Mouse (Mus musculus) layer of hippocampus, adult 11-12 months (tissue): ENCODE results near the gene Wnt8b.
A peak's percentile ranks its signal among the peaks of the same experiment; 100 is the strongest.
"Not testable (repeated sequence)": the region's sequence is repeated elsewhere in the genome, so short reads cannot be mapped to it uniquely, and the experiment has no call there.

Experiments
- DNase-seq: peaks from one replicate; pipeline ENCODE4 v3.0.0; 2022; ENCODE audit warnings: low spot score

Wnt8b gene

DNA sequence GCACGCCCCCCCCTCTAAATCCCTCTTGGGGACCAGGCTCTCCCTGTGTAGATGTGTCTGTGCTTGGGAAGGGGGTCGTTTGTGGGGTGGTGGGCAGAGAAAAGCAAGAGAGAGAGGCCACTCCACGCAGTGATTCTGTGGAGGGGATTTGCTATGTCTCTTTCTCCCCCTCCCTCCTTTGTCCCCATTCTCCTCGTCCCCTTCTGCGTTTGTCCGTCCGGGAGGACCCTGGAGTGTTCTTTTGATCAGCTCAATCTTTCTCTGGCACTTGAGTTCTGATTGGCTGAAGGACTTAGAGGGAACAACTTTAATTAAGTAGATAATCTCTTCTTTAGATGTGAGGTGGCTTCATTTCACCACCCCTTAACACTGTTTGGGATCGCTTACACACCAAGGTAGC lies at the start of gene Wnt8b:
Gene Wnt8b (plus strand): TSS at position 345 of the 400 bp plus-strand sequence.
- DNase-seq: no peak

DNA sequence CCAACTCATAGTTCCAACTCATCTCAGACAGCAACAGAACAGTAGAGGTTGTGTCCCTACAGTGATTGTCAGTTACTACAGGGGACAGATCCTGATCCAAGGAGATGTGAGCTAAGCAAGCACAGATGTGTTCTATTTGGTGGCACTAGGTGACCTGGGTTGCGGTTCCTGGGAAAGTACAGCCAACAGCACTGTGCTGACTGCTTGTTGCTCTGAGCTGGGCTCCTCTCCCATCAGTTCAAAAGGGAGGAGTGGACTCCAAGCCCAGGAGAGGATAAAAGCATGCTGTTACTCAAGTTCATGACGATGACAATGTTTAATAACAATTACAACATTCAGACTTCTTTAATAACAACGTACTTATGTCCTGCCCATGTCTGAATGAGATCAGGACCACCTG lies 47.5 kb upstream of the Wnt8b start:
- DNase-seq: no peak

DNA sequence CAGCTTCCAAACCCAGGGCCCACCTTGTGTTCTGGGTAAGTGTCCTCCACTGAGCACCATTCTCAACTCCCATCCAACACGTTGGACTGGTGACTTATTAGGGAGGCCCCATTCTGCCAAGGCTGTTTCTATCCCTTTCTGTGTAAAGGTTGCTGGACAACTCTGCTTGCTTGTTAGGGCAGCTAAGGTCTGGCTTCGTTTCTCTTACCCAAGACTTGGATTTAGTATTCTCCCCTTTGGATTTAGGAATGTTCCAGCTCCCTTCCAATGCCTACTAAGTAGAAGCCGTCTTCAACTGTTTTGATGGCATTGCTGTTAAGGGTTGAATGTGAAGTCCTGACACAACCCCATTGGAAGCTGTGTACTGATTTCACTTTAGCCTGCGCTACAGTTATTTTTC lies 45.3 kb upstream of the Wnt8b start:
- DNase-seq: no peak

DNA sequence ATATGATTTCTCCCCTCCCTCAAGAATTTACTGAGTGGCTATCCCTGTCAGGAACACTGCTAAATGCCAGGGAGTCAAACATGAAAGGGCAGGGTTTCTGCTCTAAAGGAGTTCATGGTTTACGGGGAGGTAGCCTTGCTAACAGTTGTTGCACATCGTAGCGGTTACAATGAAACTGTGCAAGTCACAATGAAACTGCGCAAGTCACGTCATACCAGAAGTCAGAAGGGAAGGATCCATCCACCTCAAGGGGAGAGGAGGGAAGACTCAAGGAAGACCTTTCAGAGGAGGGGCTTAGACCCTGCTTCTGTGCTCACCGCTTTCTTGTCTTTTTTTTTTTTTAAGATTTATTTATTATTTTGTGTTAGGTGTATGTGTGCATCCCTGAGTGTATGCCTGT lies 38.4 kb upstream of the Wnt8b start:
- DNase-seq: no peak

DNA sequence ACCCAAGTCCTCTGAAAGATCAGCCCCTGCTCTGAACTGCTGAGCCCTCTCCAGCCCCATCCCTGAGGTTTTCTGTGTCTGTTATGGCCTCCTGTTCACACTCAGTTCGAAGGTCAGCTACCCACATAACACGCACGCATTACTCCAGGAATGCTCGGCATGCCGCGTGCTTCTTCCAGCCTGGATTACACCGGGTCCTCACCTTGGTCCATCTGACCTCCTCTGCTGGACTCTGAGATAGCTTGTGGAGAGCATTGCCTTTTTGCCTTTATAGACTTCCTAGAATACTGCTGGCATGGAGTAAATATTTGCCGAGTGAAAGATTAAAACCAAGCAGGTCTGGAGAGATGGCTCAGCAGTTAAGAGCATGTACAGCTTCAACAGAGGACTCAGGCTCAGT lies 37.9 kb upstream of the Wnt8b start:
- no peak for DNase-seq

DNA sequence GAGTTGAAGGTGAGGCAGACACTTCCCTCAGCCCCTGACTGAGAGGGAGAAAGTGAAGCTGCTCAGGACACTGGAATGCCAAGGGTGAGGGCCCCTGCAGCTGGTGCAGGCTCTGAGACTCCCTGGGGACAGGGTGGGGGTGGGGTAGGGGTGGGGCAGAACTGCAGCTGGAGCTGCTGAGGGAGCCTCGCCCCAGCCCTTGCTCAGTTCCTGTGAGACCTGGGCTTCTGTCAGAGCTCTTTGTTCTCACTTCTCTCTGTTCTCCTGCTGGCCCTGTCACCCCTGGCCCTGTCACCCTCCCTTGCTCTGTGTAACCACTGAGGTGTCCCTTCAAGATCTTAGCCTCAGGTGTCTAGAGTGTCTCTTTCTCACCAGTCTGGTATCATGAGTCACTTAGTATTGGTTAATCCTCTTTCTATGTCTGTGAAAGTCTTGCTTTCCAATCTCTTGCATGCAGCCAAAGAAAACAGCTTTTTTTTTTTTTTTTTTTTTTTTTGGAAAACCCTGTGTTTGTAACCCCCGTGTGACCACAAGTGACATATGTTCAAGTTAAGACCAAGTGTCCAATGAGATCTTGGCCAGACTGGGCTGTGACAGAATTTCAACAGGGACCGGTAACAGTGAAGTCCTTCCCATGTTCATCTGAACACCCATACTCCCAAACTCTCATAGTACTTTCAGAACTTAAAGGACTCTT lies 35.8 kb upstream of the Wnt8b start:
- DNase-seq: no peak

DNA sequence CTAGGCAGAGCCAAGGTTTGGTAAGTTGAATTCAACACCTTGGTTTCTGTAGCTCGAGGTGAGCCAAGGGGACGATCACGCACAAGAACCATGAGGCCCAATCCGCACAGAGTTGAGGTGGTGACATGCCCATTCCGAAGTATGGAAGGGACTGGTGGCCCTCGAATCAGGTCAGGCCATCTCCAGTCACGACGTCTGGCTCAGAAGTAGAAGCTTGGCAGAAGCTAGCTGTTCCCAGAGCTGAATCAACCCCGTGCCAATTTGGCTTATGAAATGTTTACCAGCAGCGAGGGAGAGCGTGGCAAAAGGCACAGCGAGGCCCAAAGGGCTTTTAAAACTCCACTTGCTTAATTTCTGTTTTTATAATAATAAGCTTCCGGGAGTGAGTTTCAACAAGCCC lies 34.6 kb upstream of the Wnt8b start:
- peak; percentile 15 for DNase-seq

DNA sequence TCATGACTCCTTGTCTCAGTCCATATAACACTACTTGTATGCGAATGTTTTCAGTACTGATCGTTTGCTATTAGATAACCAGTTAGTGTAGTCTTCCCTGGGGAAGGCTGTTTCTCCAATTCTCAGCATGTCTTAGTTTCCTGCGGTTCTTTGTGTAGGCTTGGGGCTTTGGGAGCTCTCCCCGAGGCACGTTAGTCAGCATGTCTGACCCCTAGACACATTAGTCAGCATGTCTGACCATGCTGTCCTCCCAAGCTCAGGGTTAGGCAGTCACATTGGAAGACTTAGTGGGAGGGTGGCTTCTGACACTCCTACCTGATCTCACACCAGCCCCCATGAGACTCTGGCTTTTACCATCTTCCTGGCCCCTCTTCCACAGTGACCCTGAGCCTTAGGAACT lies 32.8 kb upstream of the Wnt8b start:
- DNase-seq: no peak

DNA sequence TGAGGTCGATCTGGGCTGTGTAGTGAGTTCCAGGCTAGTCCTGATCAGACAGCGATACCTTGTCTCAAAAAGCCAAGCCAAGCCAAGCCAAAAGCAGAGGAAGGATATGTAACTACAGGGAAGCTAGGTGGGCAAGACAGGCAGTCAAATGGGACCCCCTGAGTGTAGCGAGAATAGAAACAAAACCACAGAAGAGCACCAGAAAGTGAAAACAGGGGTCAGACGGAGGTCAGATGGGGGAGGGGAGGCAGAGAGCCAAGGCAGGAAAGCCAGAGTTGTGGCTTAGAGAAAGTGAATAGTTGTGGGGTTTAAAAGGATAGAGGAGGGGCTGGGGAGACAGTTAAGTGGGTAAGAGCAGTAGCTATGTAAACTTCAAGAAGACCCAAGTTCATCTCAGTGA lies 31.8 kb upstream of the Wnt8b start:
- DNase-seq: no peak

DNA sequence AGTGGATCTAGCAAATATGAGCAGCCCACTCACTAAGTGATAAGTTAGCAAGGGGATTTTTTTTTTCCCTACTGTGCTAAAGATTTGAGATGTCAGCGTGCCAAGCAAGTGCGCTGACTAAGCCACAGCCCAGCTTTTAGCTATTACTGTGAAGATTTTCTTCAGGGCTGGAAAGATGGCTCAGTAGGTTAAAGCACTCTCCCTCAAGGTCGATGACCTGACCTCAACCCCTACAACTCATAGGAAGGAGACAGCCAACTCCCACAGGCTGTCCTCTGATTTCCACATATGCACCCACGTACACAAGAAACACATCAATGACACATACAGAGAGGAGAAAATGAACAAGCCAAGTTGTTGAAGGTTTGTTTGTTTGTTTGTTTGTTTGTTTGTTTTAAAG lies 31.1 kb upstream of the Wnt8b start:
- DNase-seq: no peak

DNA sequence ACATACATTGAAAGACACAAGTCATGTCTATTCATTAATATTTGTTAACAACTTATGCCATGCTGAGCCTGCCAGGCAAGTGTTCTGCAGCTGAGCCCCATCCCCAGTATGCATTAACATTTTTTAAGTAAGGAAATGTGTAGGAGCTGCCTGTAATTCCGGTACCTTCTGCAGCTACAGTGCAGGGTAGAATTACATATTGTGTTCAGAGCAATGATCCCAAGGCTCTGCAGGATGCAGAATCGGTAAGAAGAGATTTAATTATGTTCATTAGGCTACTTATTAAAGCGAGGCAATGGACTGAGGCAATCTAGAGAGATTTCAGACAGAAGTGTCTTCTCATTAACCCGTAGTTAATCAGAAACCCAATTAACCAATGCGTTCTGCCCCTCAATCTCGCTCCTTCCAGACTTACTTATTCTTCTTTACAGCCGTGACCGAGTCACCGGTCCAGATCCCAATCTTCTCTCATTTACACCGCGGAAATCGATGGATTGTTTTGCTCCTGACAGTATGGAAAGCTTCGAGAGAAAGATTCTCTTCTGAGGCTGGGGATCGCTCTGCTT lies 27.2 kb upstream of the Wnt8b start:
- DNase-seq: not testable (repeated sequence)

DNA sequence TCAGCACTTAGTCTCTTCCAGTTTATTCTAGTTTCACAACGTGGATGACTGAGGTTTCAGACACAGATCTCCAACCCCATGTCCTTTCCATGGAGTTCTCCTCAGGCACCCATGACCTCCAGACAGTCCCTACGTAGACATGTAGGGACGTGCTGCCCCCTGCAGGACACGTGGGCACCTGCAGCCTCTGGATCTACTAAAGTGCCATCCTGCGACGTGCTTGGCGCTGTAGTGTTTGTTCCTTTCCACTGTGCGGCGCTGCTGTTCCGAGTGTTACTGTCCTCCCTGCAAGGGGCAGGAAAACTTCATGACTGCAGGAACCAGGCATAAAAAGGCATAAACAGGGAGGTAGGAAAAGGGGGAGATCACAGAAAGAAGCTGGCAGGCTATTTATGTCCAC lies 19.1 kb upstream of the Wnt8b start:
- DNase-seq: peak; percentile 80

DNA sequence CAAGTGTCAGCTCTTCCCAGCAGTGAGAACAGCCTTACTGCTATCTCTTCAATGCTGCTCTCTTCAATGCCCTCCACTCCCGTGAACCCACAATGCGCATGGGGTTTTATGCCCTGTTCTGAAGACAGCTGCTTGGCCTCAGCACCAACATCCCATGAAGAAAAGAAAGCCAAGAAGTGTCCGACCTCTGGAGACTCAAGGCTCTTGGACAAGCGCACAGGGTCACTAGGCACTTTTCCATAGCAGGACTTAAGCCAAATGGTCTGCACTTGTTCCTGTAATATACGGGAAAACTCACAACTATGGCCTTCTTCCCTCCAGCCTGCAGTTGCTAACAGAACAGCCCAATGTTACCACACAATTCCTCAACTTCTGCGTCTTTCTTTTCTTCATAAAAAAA lies 18.0 kb upstream of the Wnt8b start:
- no peak for DNase-seq

DNA sequence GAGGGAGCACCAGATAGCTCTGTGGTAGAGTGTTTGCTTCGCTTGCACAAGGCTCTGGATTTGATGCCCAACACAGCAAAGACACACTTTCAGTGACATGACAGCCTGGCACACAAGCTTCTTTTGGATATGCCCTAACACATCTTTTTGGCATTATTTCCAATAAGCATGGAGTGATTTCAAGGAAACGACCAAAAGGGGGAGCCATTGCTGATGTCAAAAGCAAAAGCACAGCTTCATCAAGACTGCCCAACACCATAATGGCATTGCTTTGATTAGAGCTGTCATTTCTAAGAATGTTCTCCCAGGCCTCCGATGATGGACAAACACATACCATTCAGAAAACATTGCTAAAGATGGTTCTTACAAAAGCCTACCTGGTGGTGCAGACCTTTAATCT lies 16.7 kb upstream of the Wnt8b start:
- no peak for DNase-seq

DNA sequence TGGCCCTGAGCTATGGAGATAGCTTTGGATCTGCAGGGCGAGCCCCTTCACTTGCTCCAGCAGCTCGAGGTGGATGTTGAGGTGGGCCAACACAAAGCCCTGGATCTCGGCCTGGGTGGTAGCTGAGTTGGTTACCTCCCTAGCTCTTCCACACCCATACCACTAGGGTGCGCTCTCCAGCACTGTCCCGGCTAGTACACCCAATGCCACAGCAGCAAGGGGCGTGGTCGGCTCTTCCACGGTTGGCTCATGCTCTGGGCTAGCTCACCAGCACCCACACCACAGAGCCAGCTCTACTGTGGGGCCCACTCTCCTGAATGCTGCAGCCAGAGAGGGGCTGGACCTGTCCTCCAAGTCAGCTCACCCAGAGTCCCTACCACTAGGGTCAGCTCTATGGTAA lies 6.0 kb upstream of the Wnt8b start:
- DNase-seq: peak; percentile 11

DNA sequence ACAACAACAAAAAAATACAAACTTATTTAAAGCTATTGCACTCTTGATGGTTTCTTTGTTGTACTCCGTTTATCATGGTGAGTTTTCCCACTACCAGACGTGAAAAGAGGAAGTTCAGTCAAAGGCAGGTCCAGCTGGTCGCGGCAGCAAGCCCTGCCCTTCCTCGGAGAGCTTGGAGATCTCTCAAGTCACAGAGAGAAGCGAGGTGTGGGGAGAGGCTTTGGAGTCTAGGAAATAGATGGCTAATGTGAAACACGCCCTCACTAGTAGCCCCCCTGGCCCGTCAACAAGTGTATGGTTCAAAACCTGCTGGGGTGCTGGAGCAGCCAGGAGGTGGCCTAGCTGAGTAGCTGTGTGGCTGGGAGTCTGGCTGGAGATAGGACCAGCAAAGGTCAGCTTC lies 3.2 kb downstream of the Wnt8b start:
- no peak for DNase-seq

DNA sequence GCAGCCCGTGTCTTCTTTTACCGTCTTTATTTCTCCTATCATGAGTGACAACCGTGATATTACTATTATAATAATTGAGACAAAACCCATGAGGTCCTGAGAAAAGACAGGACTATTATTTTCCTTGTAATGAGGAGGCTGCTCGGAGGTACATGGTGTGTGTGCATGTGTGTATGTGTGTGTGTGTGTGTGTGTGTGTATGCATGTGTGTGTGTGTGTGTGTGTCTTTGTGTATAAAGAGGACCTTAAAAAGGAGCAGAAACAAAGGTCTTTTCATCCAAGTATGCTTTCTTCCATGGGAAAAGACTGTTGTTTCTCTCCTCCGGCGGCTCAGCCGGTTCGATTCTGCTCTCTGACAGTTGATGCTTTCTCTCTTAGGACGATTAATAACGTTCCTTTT lies 3.7 kb downstream of the Wnt8b start:
- DNase-seq: no peak

DNA sequence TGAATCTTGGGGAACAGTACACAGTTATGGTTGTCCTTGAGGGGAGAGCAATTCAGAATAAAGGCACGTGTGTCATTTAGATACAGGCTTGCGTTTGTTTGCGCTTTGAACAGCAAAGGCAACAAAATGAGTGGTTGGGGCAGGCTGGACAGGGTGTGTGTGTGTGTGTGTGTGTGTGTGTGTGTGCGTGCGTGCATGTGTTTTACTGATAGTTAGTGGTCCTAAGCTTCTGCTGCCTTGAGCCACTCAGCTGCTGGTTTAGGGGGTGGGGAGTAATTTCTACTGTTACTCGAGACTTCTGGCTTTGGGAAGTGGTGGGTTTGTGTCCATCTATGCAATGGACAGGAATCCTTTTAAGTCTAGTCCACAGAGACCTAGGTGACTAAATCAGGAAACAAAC lies 5.7 kb downstream of the Wnt8b start:
- DNase-seq: no peak

DNA sequence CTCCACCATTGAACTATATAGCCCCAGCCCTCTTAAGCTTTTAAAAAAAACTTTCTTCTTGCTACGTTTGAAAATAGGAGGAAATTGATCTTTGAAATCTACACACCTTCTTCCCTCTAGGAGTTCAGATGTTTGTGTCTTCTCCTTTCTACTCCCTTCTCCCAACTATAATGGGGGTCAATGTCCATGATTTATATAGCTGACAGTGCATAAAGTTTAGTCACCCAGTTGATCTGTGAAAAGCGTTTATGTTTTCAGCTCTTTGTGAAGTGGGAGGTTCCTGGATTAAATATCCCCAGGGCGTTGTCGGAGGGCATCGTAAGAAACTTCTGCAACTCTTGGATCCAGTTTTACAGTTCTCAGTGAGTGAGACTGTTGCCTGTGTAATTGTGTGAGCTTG lies 7.0 kb downstream of the Wnt8b start:
- DNase-seq: no peak

DNA sequence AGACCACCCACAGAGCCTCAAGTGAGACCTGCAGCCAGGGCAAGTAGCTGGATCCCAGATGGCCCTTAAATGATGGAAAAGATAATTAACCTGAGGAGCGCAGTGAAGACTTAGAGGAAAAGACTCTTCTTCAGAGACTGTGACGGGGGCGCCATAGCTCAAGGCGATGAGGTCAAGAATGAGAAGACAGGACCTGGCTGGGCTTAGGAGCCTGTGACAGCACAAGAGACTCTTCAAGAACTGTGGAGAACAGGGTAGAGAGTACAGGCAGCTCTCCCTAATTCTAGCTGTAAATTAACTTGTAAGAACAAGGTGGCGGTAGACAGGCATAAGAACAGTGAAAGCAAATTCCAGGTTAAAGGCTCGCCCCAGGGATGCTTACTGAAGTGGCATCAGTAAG lies 8.7 kb downstream of the Wnt8b start:
- no peak for DNase-seq

DNA sequence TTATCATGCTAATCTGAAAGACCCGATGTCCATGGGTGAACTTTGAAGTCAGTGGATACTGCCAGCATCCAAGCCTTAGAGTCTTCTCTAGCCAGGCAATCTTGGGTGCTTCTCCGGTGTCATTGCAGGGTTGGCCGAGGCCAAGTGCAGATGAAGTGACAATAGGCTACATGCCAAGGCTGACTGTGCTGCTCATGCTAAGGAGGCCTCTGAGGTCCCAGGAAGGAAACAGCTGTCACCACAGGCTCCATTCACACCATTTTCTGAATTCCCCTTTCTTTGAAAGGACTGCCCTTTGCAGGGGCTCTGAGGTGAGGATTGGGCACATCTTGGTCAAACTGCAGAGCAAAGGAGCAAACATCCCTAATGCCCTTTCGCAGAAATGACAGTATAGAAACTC lies 9.5 kb downstream of the Wnt8b start:
- DNase-seq: no peak

DNA sequence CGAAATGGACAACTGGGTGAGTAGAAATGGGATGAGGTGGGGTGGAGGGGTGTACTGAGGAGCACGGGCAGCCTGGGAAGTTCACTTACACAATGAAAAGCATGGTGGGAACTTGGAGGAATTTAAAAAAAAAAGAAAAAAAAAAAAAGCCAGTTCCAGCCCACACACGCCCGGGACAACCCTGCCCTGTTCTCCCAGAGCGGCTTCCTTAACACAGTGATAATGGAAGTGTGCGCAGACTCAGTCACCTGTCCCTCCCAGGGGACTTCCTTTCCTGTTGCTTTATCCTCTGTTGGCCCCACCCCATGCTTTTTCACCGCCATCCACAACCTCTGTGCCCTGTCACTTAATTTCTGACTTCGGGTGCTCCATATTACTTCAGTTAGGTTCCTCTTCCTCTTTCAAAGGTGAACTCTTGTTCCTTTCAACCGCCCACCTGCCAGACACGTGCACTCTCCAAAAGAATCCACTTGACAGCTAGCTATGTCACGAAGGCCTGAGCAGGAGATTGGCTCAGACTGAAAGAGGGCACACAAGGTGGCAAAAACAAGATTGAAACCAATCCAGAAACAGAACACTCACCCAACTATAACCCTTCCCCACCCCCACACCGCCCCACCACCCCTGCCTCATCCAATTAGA lies 17.4 kb downstream of the Wnt8b start:
- DNase-seq: no peak

DNA sequence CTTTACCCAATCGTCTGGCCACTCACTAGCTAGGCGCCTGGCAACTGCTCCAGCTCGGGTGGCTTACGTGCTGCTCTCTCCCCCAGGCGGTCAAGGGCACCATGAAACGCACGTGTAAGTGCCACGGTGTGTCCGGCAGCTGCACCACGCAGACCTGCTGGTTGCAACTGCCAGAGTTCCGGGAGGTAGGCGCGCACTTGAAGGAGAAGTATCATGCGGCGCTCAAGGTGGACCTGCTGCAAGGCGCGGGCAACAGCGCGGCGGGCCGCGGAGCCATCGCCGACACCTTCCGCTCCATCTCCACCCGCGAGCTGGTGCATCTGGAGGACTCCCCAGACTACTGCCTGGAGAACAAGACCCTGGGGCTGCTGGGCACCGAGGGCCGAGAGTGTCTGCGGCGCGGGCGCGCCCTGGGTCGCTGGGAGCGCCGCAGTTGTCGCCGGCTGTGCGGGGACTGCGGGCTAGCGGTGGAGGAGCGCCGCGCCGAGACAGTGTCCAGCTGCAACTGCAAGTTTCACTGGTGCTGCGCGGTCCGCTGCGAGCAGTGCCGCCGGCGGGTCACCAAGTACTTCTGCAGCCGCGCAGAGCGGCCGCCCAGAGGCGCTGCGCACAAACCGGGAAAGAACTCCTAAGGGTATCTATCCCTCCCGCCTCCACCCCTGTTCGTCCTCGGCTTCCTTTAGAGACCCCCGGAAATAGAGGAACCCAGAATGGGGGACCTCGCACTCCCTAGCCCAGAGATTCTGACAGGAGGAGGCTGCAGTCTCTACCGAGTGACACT lies 18.4 kb downstream of the Wnt8b start:
- no peak for DNase-seq
